Mouse (Mus musculus) cerebellum, postnatal 36 days (tissue): ENCODE results near the gene Gm20489.

Experiments
- DNase-seq, 2 experiments: peaks; one replicate each; pipeline ENCODE4 v3.0.0; 2021 to 2022; ENCODE audit warnings: mixed read lengths in 2 of 2

Gm20489 gene

GRCm38 (mm10) chrX:101260441-101261325 is 8.1 kb downstream of the Gm20489 start:
- DNase-seq, result no peak

- DNase-seq, result no peak
Observed at GRCm38 (mm10) chrX:101256603-101257002, 12.2 kb downstream of the Gm20489 start.

GRCm38 (mm10) chrX:101254740-101255139 is 14.1 kb downstream of the Gm20489 start:
- DNase-seq, result no peak

GRCm38 (mm10) chrX:101253952-101254729 is 14.7 kb downstream of the Gm20489 start, which contains the start of gene Foxo4:
Gene Foxo4, plus strand, starts transcription at chrX:101254528.
- peak; percentile 83 to 84 for DNase-seq

GRCm38 (mm10) chrX:101245011-101245410 is 23.8 kb downstream of the Gm20489 start:
- no peak for DNase-seq

GRCm38 (mm10) chrX:101222796-101223162 is 46.0 kb downstream of the Gm20489 start:
- DNase-seq, result no peak

GRCm38 (mm10) chrX:101221834-101222795 is 46.7 kb downstream of the Gm20489 start, which contains the start of gene Snx12:
Gene Snx12, minus strand, starts transcription at chrX:101222563.
- DNase-seq, result peak; percentile 84 to 92
